8 mouse cellular contexts compared by ENCODE assay signal in the genomic region with DNA sequence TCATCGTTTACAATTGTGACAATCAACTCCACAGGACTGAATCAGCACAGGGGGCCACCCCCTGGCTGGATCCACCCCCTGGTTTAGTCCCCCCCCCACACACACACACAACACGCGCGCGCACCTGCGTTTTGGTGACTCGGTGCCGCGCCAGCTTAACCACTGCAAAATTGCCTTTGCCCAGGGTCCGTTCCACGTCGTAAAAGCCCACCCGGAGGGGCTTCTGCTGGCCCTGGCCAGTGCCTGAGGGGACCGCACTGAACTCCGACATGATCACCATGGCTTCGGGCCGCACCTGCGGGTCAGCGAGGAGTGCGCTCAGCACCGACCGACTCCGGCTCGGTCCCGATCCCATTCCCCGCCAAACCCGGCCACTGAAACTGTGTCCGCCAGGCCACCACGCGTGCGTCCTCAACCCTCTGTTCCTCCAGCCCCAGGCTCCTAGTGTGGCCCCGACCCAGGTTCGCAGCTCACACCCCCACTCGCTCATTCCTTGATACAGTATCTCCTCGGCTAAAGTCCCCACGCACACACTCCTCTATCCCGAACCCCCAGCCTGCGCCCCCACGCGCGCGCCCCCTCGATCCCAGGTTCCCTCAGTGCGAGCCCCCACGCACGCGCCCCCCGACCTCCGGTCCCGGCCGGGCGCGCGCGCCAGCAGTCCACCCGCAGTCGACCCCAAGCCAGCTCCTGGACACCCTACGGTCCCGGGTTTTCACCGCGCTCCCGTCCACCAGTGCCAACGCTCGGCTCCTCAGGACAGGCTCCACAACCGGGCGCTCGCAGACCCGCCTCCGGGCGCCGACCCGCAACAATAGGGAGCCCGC. TPM values are rescaled to one million over a fixed set of nuclear protein-coding genes. Genes with fewer than 3 reads are reported as not detected.
DNase-seq lines count a peak whose midpoint lies in the region; ATAC-seq lines count a peak whose summit lies in the region.

No protein-coding gene starts in this region.

- peak overlapping the region; percentile 96 for H3K4me3 ChIP-seq in brown adipose tissue, adult 24 weeks (ENCODE audit: insufficient read depth, low read depth, low read length)
- peak overlapping the region; percentile 89 for H3K4me3 ChIP-seq in intestine, embryonic 15.5 days (replicated peaks)
- peak overlapping the region; percentile 77 for H3K4me3 ChIP-seq in liver, embryonic 13.5 days (replicated peaks)
- peak overlapping the region; percentile 64 for H3K4me3 ChIP-seq in neural tube, embryonic 11.5 days (ENCODE audit: low read depth, low read length)

- peak overlapping the region; percentile 88 for H3K9ac ChIP-seq in intestine, embryonic 15.5 days
- H3K9ac ChIP-seq in liver, embryonic 13.5 days, result peak overlapping the region; percentile 87
- peak overlapping the region; percentile 88 for H3K9ac ChIP-seq in neural tube, embryonic 11.5 days (ENCODE audit: low read length)

- peak overlapping the region; percentile 73 for H3K4me2 ChIP-seq in intestine, embryonic 15.5 days (replicated peaks)
- H3K4me2 ChIP-seq in liver, embryonic 13.5 days, result peak overlapping the region; percentile 98
- H3K4me2 ChIP-seq in neural tube, embryonic 11.5 days (ENCODE audit: low read depth), result peak overlapping the region; percentile 83

- H3K27me3 ChIP-seq in intestine, embryonic 15.5 days (replicated peaks), result no peaks in the 10 kb centered on the region
- H3K27me3 ChIP-seq in liver, embryonic 13.5 days, result peaks cover 7% of the 10 kb centered on the region
- H3K27me3 ChIP-seq in neural tube, embryonic 11.5 days (ENCODE audit: control insufficient read depth, insufficient read depth, low read length), result no peaks in the 10 kb centered on the region

- H3K27ac ChIP-seq in brown adipose tissue, adult 24 weeks (replicated peaks; ENCODE audit: low read depth, low read length), result peak overlapping the region; percentile 95
- H3K27ac ChIP-seq in intestine, embryonic 15.5 days, result peak overlapping the region; percentile 38; the same call in 1 of the 2 replicates
- H3K27ac ChIP-seq in liver, embryonic 13.5 days, result peak overlapping the region; percentile 50
- peak overlapping the region; percentile 46; the same call in 1 of the 2 replicates for H3K27ac ChIP-seq in neural tube, embryonic 11.5 days (ENCODE audit: low read depth, low read length)

- H3K9me3 ChIP-seq in intestine, embryonic 15.5 days, result no peaks in the 10 kb centered on the region
- no peaks in the 10 kb centered on the region for H3K9me3 ChIP-seq in liver, embryonic 13.5 days (replicated peaks)
- H3K9me3 ChIP-seq in neural tube, embryonic 11.5 days (ENCODE audit: control insufficient read depth, low read length), result no peaks in the 10 kb centered on the region

- peaks cover 11% of the 10 kb centered on the region for H3K36me3 ChIP-seq in intestine, embryonic 15.5 days
- peaks cover 16% of the 10 kb centered on the region for H3K36me3 ChIP-seq in liver, embryonic 13.5 days
- peaks cover 9% of the 10 kb centered on the region for H3K36me3 ChIP-seq in neural tube, embryonic 11.5 days (ENCODE audit: control insufficient read depth, insufficient read depth, low read length)

- whole genome bisulfite sequencing in intestine, embryonic 15.5 days, result under 1% methylated on average over 72 of the region's 73 CpGs
- whole genome bisulfite sequencing in liver, embryonic 13.5 days (ENCODE audit: insufficient replicate concordance), result under 1% methylated on average over 73 of the region's 73 CpGs
- WGBS in neural tube, embryonic 11.5 days, result under 1% methylated on average over 59 of the region's 73 CpGs

- peak; percentile 61 for ATAC-seq in intestine, embryonic 15.5 days
- ATAC-seq in liver, embryonic 13.5 days (ENCODE audit: low read depth), result peak; percentile 31
- ATAC-seq in neural tube, embryonic 11.5 days (ENCODE audit: insufficient read depth, low FRiP score, low TSS enrichment), result peak; percentile 64

- peak; percentile 23 for DNase-seq in right cerebral cortex, adult 18-20 months
- DNase-seq in right cerebral cortex, postnatal 25 days, result no peak
- DNase-seq in frontal cortex, postnatal 14 days (ENCODE audit: low spot score in 2 of 2), result peak; percentile 31 to 48
- peak; percentile 17 for DNase-seq in liver, embryonic 13.5 days
- peak; percentile 59 for DNase-seq in neural tube, embryonic 11.5 days (ENCODE audit: low spot score)
- peak; percentile 48 for DNase-seq in thymus, postnatal 25 days

- H3K4me1 ChIP-seq in brown adipose tissue, adult 24 weeks (ENCODE audit: control insufficient read depth, insufficient read depth, insufficient read length, low read length), result peaks cover 11% of the 10 kb centered on the region
- peaks cover 34% of the 10 kb centered on the region for H3K4me1 ChIP-seq in intestine, embryonic 15.5 days (replicated peaks)
- H3K4me1 ChIP-seq in liver, embryonic 13.5 days (replicated peaks), result peaks cover 58% of the 10 kb centered on the region
- peaks cover 19% of the 10 kb centered on the region; the same call in 1 of the 2 replicates for H3K4me1 ChIP-seq in neural tube, embryonic 11.5 days (ENCODE audit: control insufficient read depth, insufficient read depth, low read length)

RNA-seq across cellular contexts. Expression of a gene that starts 0.6 kb away (rescaled TPM):
- 9.6 and 39.2 TPM in 2 replicates for polyA plus RNA-seq in brown adipose tissue, adult 24 weeks (2012; ENCODE audit: insufficient read depth, insufficient read length, missing spikeins)
- polyA plus RNA-seq in intestine, embryonic 15.5 days (2015; fragmentation: Nextera tagmentation; extraction: Ambion mirVana), result 8.8 and 9.2 TPM in 2 replicates
- 3.6 and 3.9 TPM in 2 replicates for polyA plus RNA-seq in liver, embryonic 13.5 days (2015; fragmentation: Nextera tagmentation; extraction: Ambion mirVana)
- 18.3 and 19.7 TPM in 2 replicates for polyA plus RNA-seq in neural tube, embryonic 11.5 days (2014; fragmentation: Nextera tagmentation; extraction: Ambion mirVana)

Comparison
In these comparisons a context has a peak if more than half of its experiments do, and no peak if none do; other contexts are left out.
1. H3K27ac ChIP-seq: peak in every context shown above with its lines; median percentile 95 in brown adipose tissue, adult 24 weeks; 50 in liver, embryonic 13.5 days; 46 in neural tube, embryonic 11.5 days; 38 in intestine, embryonic 15.5 days.